Mouse (Mus musculus) testis, adult 2 months (tissue): ENCODE results near the gene Gltp.

Experiments used
- CTCF ChIP-seq: fragments of 200-500 bp; IDR thresholded peaks from 2 replicates; pipeline ENCODE4 v1.5.1; 2012; ENCODE audit warnings: low read depth, mild to moderate bottlenecking, inconsistent platforms, low read length, moderate library complexity; ENCODE audit not compliant: control insufficient read depth, insufficient read depth, insufficient replicate concordance
- POLR2A ChIP-seq: fragments of 200-500 bp; IDR thresholded peaks from 2 replicates; pipeline ENCODE4 v1.6.1; 2012; ENCODE audit warnings: low read depth, mild to moderate bottlenecking, inconsistent platforms, low read length, moderate library complexity; ENCODE audit not compliant: control insufficient read depth

- TF ChIP-seq POLR2A (no peak), CTCF (no peak)
Observed at GRCm38 (mm10) chr5:114698044-114698746, 7.4 kb upstream of the Gltp start.
